In genomic region chr17:45875325-45875724, GRCm38 (mm10) we compare ENCODE assay signal across 19 mouse cellular contexts.
A peak's percentile ranks its signal among the peaks of the same experiment; 100 is the strongest.
DNase-seq lines count a peak whose midpoint lies in the region; ATAC-seq lines count a peak whose summit lies in the region.
"Had no signal": no experiment of that assay in that cellular context is flagged by ENCODE, and none has a peak within 500 bp of the region (broad histone marks: within the 10 kb centered on the region; RNA-seq: fewer than 3 reads in every experiment).

No protein-coding gene starts in this region.

- WGBS in forebrain, embryonic 10.5 days: 94% methylated on average over 8 of the region's 8 CpGs
- 89% methylated on average over 8 of the region's 8 CpGs for WGBS in forebrain, embryonic 14.5 days
- 89% methylated on average over 8 of the region's 8 CpGs for WGBS in limb, embryonic 10.5 days

- H3K9ac ChIP-seq in forebrain, embryonic 14.5 days (ENCODE audit: low read length): no peak overlapping the region
- H3K9ac ChIP-seq: embryonic facial prominence, embryonic 13.5 days; forebrain, embryonic 13.5 days; hindbrain, embryonic 13.5 days had no signal

- peaks cover 74% of the 10 kb centered on the region for H3K27me3 ChIP-seq in forebrain, embryonic 10.5 days (ENCODE audit: poor library complexity, severe bottlenecking)
- no peaks in the 10 kb centered on the region for H3K27me3 ChIP-seq in forebrain, embryonic 14.5 days (replicated peaks; ENCODE audit: control insufficient read depth, insufficient read depth, low read length)
- H3K27me3 ChIP-seq in limb, embryonic 10.5 days (ENCODE audit: low read depth, poor library complexity, severe bottlenecking): peaks cover 77% of the 10 kb centered on the region

- ATAC-seq in forebrain, embryonic 14.5 days: no peak
- ATAC-seq: forebrain, embryonic 13.5 days had no signal

- H3K27ac ChIP-seq in forebrain, embryonic 10.5 days: peak overlapping the region; percentile 49; the same call in 1 of the 2 replicates
- H3K27ac ChIP-seq in forebrain, embryonic 14.5 days (ENCODE audit: low read depth, low read length): no peak overlapping the region
- H3K27ac ChIP-seq in limb, embryonic 10.5 days: peak overlapping the region; percentile 53; the same call in 1 of the 2 replicates
- H3K27ac ChIP-seq: embryonic facial prominence, embryonic 13.5 days; gastrocnemius, adult 2 months; hindbrain, embryonic 13.5 days had no signal

- H3K36me3 ChIP-seq in forebrain, embryonic 10.5 days (replicated peaks): no peaks in the 10 kb centered on the region
- no peaks in the 10 kb centered on the region for H3K36me3 ChIP-seq in forebrain, embryonic 14.5 days (ENCODE audit: control insufficient read depth, insufficient read depth, low read length)
- H3K36me3 ChIP-seq in limb, embryonic 10.5 days: no peaks in the 10 kb centered on the region
- H3K36me3 ChIP-seq: embryonic facial prominence, embryonic 13.5 days; heart, embryonic 10.5 days; hindbrain, embryonic 13.5 days had no signal

- H3K4me3 ChIP-seq in forebrain, embryonic 10.5 days: no peak overlapping the region
- H3K4me3 ChIP-seq in forebrain, embryonic 14.5 days (ENCODE audit: low read depth, low read length): no peak overlapping the region
- H3K4me3 ChIP-seq in limb, embryonic 10.5 days: no peak overlapping the region
- H3K4me3 ChIP-seq: embryonic facial prominence, embryonic 13.5 days; forebrain, embryonic 13.5 days; gastrocnemius, adult 2 months; heart, embryonic 10.5 days; hindbrain, embryonic 13.5 days had no signal

- H3K4me1 ChIP-seq in forebrain, embryonic 10.5 days: peaks cover 63% of the 10 kb centered on the region
- peaks cover 23% of the 10 kb centered on the region for H3K4me1 ChIP-seq in forebrain, embryonic 14.5 days (ENCODE audit: control insufficient read depth, insufficient read depth, low read length)
- H3K4me1 ChIP-seq in limb, embryonic 10.5 days: peaks cover 79% of the 10 kb centered on the region

- H3K9me3 ChIP-seq in forebrain, embryonic 10.5 days: peaks cover 5% of the 10 kb centered on the region; the same call in 1 of the 2 replicates
- no peaks in the 10 kb centered on the region for H3K9me3 ChIP-seq in forebrain, embryonic 14.5 days (replicated peaks; ENCODE audit: control insufficient read depth, low read length)
- 0 out of 2 replicates have a peak, but pooled peaks cover 2% of the 10 kb centered on the region for H3K9me3 ChIP-seq in limb, embryonic 10.5 days (replicated peaks)
- H3K9me3 ChIP-seq: embryonic facial prominence, embryonic 13.5 days; heart, embryonic 10.5 days; hindbrain, embryonic 13.5 days had no signal

- no peak for DNase-seq in forebrain, embryonic 10.5 days (ENCODE audit: extremely low spot score, low spot score)
- no peak for DNase-seq in forebrain, embryonic 14.5 days (ENCODE audit: low spot score)
- no peak for DNase-seq in limb, embryonic 10.5 days (ENCODE audit: low spot score)
- DNase-seq in thymus, postnatal 0 days (ENCODE audit: low spot score): peak; percentile 43
- DNase-seq in thymus, postnatal 4 days: peak; percentile 37
- no peak for DNase-seq in lung, postnatal 14 days
- DNase-seq in testis, postnatal 10 days (ENCODE audit: low spot score): no peak
- DNase-seq: adrenal gland, postnatal 10 days; cerebellum, adult 11 months; cerebellum, adult 8-10 months; cerebellum, postnatal 25 days; gastrocnemius, adult 2 months; gastrocnemius, postnatal 25 days; heart, postnatal 10 days; heart, postnatal 4 days had no signal

- H3K4me2 ChIP-seq in forebrain, embryonic 14.5 days (ENCODE audit: low read length): no peak overlapping the region
- H3K4me2 ChIP-seq: embryonic facial prominence, embryonic 13.5 days; forebrain, embryonic 13.5 days; hindbrain, embryonic 13.5 days had no signal

Comparison
In these comparisons a context has a peak if more than half of its experiments do, and no peak if none do; other contexts are left out.
1. DNase-seq: peak in thymus, postnatal 0 days (single experiment) and thymus, postnatal 4 days (single experiment); none in forebrain, embryonic 10.5 days (single experiment), forebrain, embryonic 14.5 days (single experiment), limb, embryonic 10.5 days (single experiment), lung, postnatal 14 days (single experiment) and testis, postnatal 10 days (single experiment).